Mouse (Mus musculus) urinary bladder, adult 2 months (tissue): Measurements from ENCODE around the gene Mettl1. TPM values are rescaled to one million over a fixed set of nuclear protein-coding genes. Genes with fewer than 3 reads are reported as not detected.

Experiments used
- DNase-seq: peaks from one replicate; pipeline ENCODE4 v3.0.0; 2022; ENCODE audit warnings: low spot score
- polyA plus RNA-seq: library from polyadenylated mRNA; depleted of rRNA; stranded (reverse); fragments of >200 nt; gene quantifications from 2 replicates; pipeline ENCODE4 v1.2.3, GENCODE M21; 2012; rRNA removed

Mettl1 gene
- polyA plus RNA-seq, result 26.9 and 33.6 TPM in 2 replicates

GRCm38 (mm10) chr10:127041274-127041766 lies at the start of gene Mettl1, which contains the start of gene Eef1akmt3:
Gene Mettl1, plus strand, starts transcription at chr10:127041414.
Gene Eef1akmt3, minus strand, starts transcription at chr10:127041513.
- DNase-seq, result peak; percentile 52

- DNase-seq, result no peak
Observed at GRCm38 (mm10) chr10:126991676-126992075, 49.5 kb upstream of the Mettl1 start.

- no peak for DNase-seq
Observed at GRCm38 (mm10) chr10:126993621-126994020, 47.6 kb upstream of the Mettl1 start.

- no peak for DNase-seq
Observed at GRCm38 (mm10) chr10:126997340-126998113, 43.7 kb upstream of the Mettl1 start.

GRCm38 (mm10) chr10:127000529-127000928 lies 40.7 kb upstream of the Mettl1 start, which contains the start of gene Avil:
Gene Avil, plus strand, starts transcription at chr10:127000709.
- DNase-seq, result no peak

- no peak for DNase-seq
Observed at GRCm38 (mm10) chr10:127001297-127001696, 39.9 kb upstream of the Mettl1 start.

- no peak for DNase-seq
Observed at GRCm38 (mm10) chr10:127002056-127002455, 39.2 kb upstream of the Mettl1 start.

- DNase-seq, result no peak
Observed at GRCm38 (mm10) chr10:127002765-127003164, 38.4 kb upstream of the Mettl1 start.

- no peak for DNase-seq
Observed at GRCm38 (mm10) chr10:127003334-127003733, 37.9 kb upstream of the Mettl1 start.

- no peak for DNase-seq
Observed at GRCm38 (mm10) chr10:127003806-127004205, 37.4 kb upstream of the Mettl1 start.

- DNase-seq, result no peak
Observed at GRCm38 (mm10) chr10:127016488-127016887, 24.7 kb upstream of the Mettl1 start.

- no peak for DNase-seq
Observed at GRCm38 (mm10) chr10:127017071-127017470, 24.1 kb upstream of the Mettl1 start.

GRCm38 (mm10) chr10:127018422-127018821 lies 22.8 kb upstream of the Mettl1 start:
- no peak for DNase-seq

- peak; percentile 90 for DNase-seq
Observed at GRCm38 (mm10) chr10:127030336-127031296, 10.6 kb upstream of the Mettl1 start, which contains the start of gene Tsfm. Gene Tsfm, minus strand, starts transcription at chr10:127030840.

GRCm38 (mm10) chr10:127033301-127033741 lies 7.9 kb upstream of the Mettl1 start:
- DNase-seq, result no peak

GRCm38 (mm10) chr10:127036273-127036672 lies 4.9 kb upstream of the Mettl1 start:
- DNase-seq, result no peak

- DNase-seq, result no peak
Observed at GRCm38 (mm10) chr10:127037641-127038040, 3.6 kb upstream of the Mettl1 start.

GRCm38 (mm10) chr10:127040569-127041214 lies 522 bp upstream of the Mettl1 start:
- DNase-seq, result no peak

- peak; percentile 87 for DNase-seq
Observed at GRCm38 (mm10) chr10:127041774-127042338, 642 bp downstream of the Mettl1 start.

- DNase-seq, result no peak
Observed at GRCm38 (mm10) chr10:127042468-127043115, 1.4 kb downstream of the Mettl1 start.

- DNase-seq, result no peak
Observed at GRCm38 (mm10) chr10:127043187-127043586, 2.0 kb downstream of the Mettl1 start.
